Mouse (Mus musculus) layer of hippocampus, adult 2 months (tissue): ENCODE results near the gene Gng7. TPM values are rescaled to one million over a fixed set of nuclear protein-coding genes. Genes with fewer than 3 reads are reported as not detected.
"Not testable (repeated sequence)": the region's sequence is repeated elsewhere in the genome, so short reads cannot be mapped to it uniquely, and the experiment has no call there.

Experiments
- DNase-seq, 2 experiments: peaks; one replicate each; pipeline ENCODE4 v3.0.0; 2022; ENCODE audit warnings: low spot score in 2 of 2
- H3K27ac ChIP-seq: fragments of 200-600 bp; 2 replicates; pipeline ENCODE4 v1.8.1; 2022
- H3K4me3 ChIP-seq: fragments of 200-600 bp; 2 replicates; pipeline ENCODE4 v1.8.1; 2022; ENCODE audit warnings: mild to moderate bottlenecking
- CTCF ChIP-seq: fragments of 200-600 bp; conservative IDR thresholded peaks from 2 replicates; pipeline ENCODE4 v1.8.1; 2022; ENCODE audit warnings: antibody characterized with exemption, mild to moderate bottlenecking, moderate library complexity
- total RNA-seq, 2 experiments: library from RNA; stranded (reverse); gene quantifications; 2 replicates each; pipeline ENCODE4 v1.2.3; 2021

Gng7 gene
- total RNA-seq, 2 experiments from 2014 or later: 161 to 176 TPM

- no peak for TF ChIP-seq CTCF
- DNase-seq: peak in 1 of 2 experiments; percentile 59
- Histone ChIP-seq H3K27ac (peak overlapping the region; percentile 70), H3K4me3 (peak overlapping the region; percentile 15; the same call in 1 of the 2 replicates)
Measured at GRCm38 (mm10) chr10:80998021-80998420, 16.7 kb downstream of the Gng7 start.

GRCm38 (mm10) chr10:80997332-80997731, 17.4 kb downstream of the Gng7 start:
- TF ChIP-seq CTCF: no peak
- no peak overlapping the region for H3K4me3 ChIP-seq
- no peak for DNase-seq
- peak overlapping the region; percentile 70 for H3K27ac ChIP-seq

GRCm38 (mm10) chr10:80996501-80996900, 18.2 kb downstream of the Gng7 start:
- no peak for TF ChIP-seq CTCF
- Histone ChIP-seq H3K27ac (no peak overlapping the region), H3K4me3 (no peak overlapping the region)
- no peak for DNase-seq

- Histone ChIP-seq H3K27ac (peak overlapping the region; percentile 59; the same call in 1 of the 2 replicates), H3K4me3 (peak overlapping the region; percentile 37)
- DNase-seq: peak; percentile 86 to 90
- peak; percentile 99 for TF ChIP-seq CTCF
Measured at GRCm38 (mm10) chr10:80995091-80995632, 19.6 kb downstream of the Gng7 start.

GRCm38 (mm10) chr10:80994621-80995020, 20.1 kb downstream of the Gng7 start:
- peak overlapping the region; percentile 37; the same call in 1 of the 2 replicates for H3K4me3 ChIP-seq
- no peak for TF ChIP-seq CTCF
- peak overlapping the region; percentile 59 for H3K27ac ChIP-seq
- no peak for DNase-seq

- no peak for TF ChIP-seq CTCF
- Histone ChIP-seq H3K4me3 (no peak overlapping the region), H3K27ac (peak overlapping the region; percentile 36; the same call in 1 of the 2 replicates)
- no peak for DNase-seq
Measured at GRCm38 (mm10) chr10:80993276-80993675, 21.5 kb downstream of the Gng7 start.

GRCm38 (mm10) chr10:80991945-80992344, 22.8 kb downstream of the Gng7 start:
- no peak for TF ChIP-seq CTCF
- H3K27ac ChIP-seq: peak overlapping the region; percentile 46; the same call in 1 of the 2 replicates
- DNase-seq: no peak
- no peak overlapping the region for H3K4me3 ChIP-seq

GRCm38 (mm10) chr10:80991007-80991406, 23.7 kb downstream of the Gng7 start:
- Histone ChIP-seq H3K27ac (no peak overlapping the region), H3K4me3 (no peak overlapping the region)
- no peak for DNase-seq
- peak; percentile 79 for TF ChIP-seq CTCF

GRCm38 (mm10) chr10:80990406-80990805, 24.3 kb downstream of the Gng7 start:
- no peak for DNase-seq
- Histone ChIP-seq H3K27ac (no peak overlapping the region), H3K4me3 (no peak overlapping the region)
- TF ChIP-seq CTCF: no peak

GRCm38 (mm10) chr10:80989854-80990253, 24.9 kb downstream of the Gng7 start:
- DNase-seq, H3K4me3 ChIP-seq, H3K27ac ChIP-seq: not testable (repeated sequence)

GRCm38 (mm10) chr10:80989446-80989845, 25.3 kb downstream of the Gng7 start:
- Histone ChIP-seq H3K4me3 (no peak overlapping the region), H3K27ac (no peak overlapping the region)
- no peak for TF ChIP-seq CTCF
- no peak for DNase-seq

- Histone ChIP-seq H3K27ac (no peak overlapping the region), H3K4me3 (no peak overlapping the region)
- TF ChIP-seq CTCF: peak; percentile 97
- peak in 1 of 2 experiments; percentile 76 for DNase-seq
Measured at GRCm38 (mm10) chr10:80987709-80988441, 26.9 kb downstream of the Gng7 start.

GRCm38 (mm10) chr10:80986754-80987153, 28.0 kb downstream of the Gng7 start:
- TF ChIP-seq CTCF: no peak
- no peak for DNase-seq
- Histone ChIP-seq H3K27ac (no peak overlapping the region), H3K4me3 (no peak overlapping the region)
